Mouse (Mus musculus) cortical plate, adult 2 months (tissue): Measurements from ENCODE around the gene Epo. TPM values are rescaled to one million over a fixed set of nuclear protein-coding genes. Genes with fewer than 3 reads are reported as not detected.
A peak's percentile ranks its signal among the peaks of the same experiment; 100 is the strongest.

Experiments used
- H3K27ac ChIP-seq: fragments of 200-500 bp; 2 replicates; pipeline ENCODE4 v1.5.1; 2012; ENCODE audit warnings: low read length, control low read depth, inconsistent platforms; ENCODE audit not compliant: insufficient read depth
- H3K4me1 ChIP-seq: fragments of 200-500 bp; 2 replicates; pipeline ENCODE4 v1.6.1; 2011; ENCODE audit warnings: low read length; ENCODE audit not compliant: control insufficient read depth, insufficient read depth
- H3K4me3 ChIP-seq: fragments of 200-500 bp; 2 replicates; pipeline ENCODE4 v1.5.1; 2011; ENCODE audit warnings: mild to moderate bottlenecking, low read length, control low read depth; ENCODE audit not compliant: insufficient read depth
- CTCF ChIP-seq: fragments of 200-500 bp; IDR thresholded peaks from 2 replicates; pipeline ENCODE4 v1.5.1; 2011; ENCODE audit warnings: mild to moderate bottlenecking, control low read depth, low read length; ENCODE audit not compliant: insufficient read depth; ENCODE audit errors: extremely low read depth
- POLR2A ChIP-seq: fragments of 200-500 bp; IDR thresholded peaks from 2 replicates; pipeline ENCODE4 v1.6.1; 2011; ENCODE audit warnings: mild to moderate bottlenecking, low read length, control low read depth; ENCODE audit not compliant: insufficient read depth; ENCODE audit errors: extremely low read depth
- polyA plus RNA-seq: library from polyadenylated mRNA; depleted of rRNA; stranded (reverse); fragments of >200 nt; gene quantifications from 2 replicates; pipeline ENCODE4 v1.2.3, GENCODE M21; 2012

Gene Epo
- polyA plus RNA-seq, 1 experiment, result not detected

GRCm38 (mm10) chr5:137487616-137488015 is 45.4 kb downstream of the Epo start:
- H3K4me1 ChIP-seq, result 0 out of 2 replicates have a peak, but pooled peaks cover 1% of the 10 kb centered on the region
- H3K27ac ChIP-seq, result no peak overlapping the region
- TF ChIP-seq POLR2A (no peak), CTCF (no peak)
- H3K4me3 ChIP-seq, result no peak overlapping the region

DNA sequence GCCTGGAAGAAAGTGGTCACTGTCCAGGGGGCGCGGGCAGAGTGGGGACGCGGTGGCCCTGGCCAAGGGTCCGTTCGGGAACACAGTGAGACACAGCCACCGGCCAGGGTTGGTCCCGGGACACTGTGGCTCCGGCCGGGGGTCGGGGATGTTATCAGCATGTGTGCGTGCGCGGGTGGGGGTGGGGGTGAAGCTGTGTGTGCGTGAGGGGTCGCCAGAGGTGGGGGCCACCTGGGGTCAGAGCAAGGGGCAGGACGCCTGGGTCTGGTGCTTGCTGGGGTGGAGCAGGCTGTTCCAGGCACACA is 47.2 kb downstream of the Epo start:
- Histone ChIP-seq H3K4me3 (no peak overlapping the region), H3K27ac (no peak overlapping the region), H3K4me1 (no peaks in the 10 kb centered on the region)
- TF ChIP-seq CTCF, result no peak
- no peak for TF ChIP-seq POLR2A

GRCm38 (mm10) chr5:137485071-137485850 is 47.8 kb downstream of the Epo start:
- Histone ChIP-seq H3K4me3 (no peak overlapping the region), H3K4me1 (no peaks in the 10 kb centered on the region), H3K27ac (no peak overlapping the region)
- TF ChIP-seq POLR2A, result no peak
- TF ChIP-seq CTCF, result no peak

- Histone ChIP-seq H3K4me1 (no peaks in the 10 kb centered on the region), H3K27ac (no peak overlapping the region), H3K4me3 (no peak overlapping the region)
- TF ChIP-seq CTCF (no peak), POLR2A (no peak)
Observed at GRCm38 (mm10) chr5:137481897-137482296, 51.1 kb downstream of the Epo start.

DNA sequence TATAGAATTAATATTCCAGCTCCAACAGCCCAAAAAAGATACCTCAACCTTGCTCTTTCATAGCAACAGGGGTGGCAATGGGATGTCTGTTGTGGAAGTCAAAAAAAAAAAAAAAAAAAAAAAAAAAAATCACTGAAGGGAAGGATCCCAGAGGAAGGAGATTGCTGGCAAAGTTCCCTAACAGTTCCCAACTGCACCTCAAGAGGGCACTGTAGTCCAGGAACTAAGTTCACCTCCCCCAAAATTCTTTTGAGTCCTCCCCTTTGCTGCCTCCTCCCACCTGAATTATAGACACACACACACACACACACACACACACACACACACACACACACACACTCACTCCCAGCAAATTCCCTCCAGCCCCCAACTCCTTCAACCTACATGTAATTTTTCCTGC is 51.9 kb downstream of the Epo start:
- H3K4me3 ChIP-seq, result no peak overlapping the region
- H3K27ac ChIP-seq, result no peak overlapping the region
- TF ChIP-seq CTCF (peak; percentile 83), POLR2A (no peak)

DNA sequence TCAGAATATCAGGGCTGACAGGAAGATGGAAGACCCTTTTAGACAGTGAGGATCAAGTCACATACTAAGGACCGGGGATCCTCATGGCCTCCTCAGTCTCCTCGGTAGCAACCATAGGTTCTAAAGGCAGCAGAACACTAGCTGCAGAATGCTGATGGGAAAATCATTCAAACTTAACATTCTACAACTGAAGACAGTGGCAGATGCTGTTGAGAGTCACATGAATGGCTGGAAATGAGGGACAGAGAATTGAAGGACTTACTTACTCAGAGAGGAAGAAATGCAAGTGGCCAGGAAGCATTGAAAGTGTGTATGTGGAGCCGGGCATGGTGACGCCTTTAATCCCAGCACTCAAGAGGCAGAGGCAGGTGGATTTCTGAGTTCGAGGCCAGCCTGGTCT is 56.1 kb downstream of the Epo start, which contains the start of gene Zan:
Gene Zan (minus strand): TSS at position 101 of the 400 bp plus-strand sequence.
- Histone ChIP-seq H3K4me3 (no peak within 1 kb of the TSS), H3K27ac (no peak within 1 kb of the TSS)
- TF ChIP-seq POLR2A (no peak), CTCF (no peak)

More for the DNA sequence above, 51.9 kb downstream of the Epo start:
- H3K4me1 ChIP-seq, result no peaks in the 10 kb centered on the region

GRCm38 (mm10) chr5:137474351-137474750 is 58.7 kb downstream of the Epo start:
- Histone ChIP-seq H3K4me1 (no peaks in the 10 kb centered on the region), H3K27ac (no peak overlapping the region), H3K4me3 (no peak overlapping the region)
- TF ChIP-seq CTCF (no peak), POLR2A (no peak)

More for the DNA sequence above, 56.1 kb downstream of the Epo start, which contains the start of gene Zan:
- no peaks in the 10 kb centered on the region for H3K4me1 ChIP-seq

- Histone ChIP-seq H3K4me3 (no peak overlapping the region), H3K4me1 (no peaks in the 10 kb centered on the region), H3K27ac (no peak overlapping the region)
- no peak for TF ChIP-seq POLR2A
- TF ChIP-seq CTCF, result no peak
Observed at GRCm38 (mm10) chr5:137472252-137472904, 60.7 kb downstream of the Epo start.

DNA sequence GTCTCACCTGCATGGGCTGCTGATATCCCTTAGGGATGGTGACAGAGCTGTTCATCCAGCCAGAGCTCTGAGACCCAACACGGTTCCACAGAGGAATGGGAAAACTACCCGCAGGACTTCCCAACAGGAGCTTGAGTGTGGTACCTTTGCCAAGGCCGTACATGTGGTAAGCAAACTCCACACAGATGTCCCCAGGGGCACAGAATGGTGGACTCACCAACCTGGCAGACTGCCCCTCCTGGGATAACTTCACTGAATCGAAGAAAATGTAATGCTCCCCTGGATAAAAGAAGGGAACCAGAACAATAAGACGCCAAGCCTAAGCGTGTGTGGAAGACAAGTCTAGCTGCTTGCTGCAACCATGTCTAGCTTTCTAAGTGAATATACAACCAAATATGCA is 66.1 kb downstream of the Epo start:
- TF ChIP-seq POLR2A (no peak), CTCF (no peak)
- H3K4me3 ChIP-seq, result no peak overlapping the region

GRCm38 (mm10) chr5:137465049-137465448 is 68.0 kb downstream of the Epo start:
- H3K4me1 ChIP-seq, result peaks cover 2% of the 10 kb centered on the region; the same call in 1 of the 2 replicates
- H3K4me3 ChIP-seq, result no peak overlapping the region
- TF ChIP-seq CTCF (peak; percentile 48), POLR2A (no peak)
- no peak overlapping the region for H3K27ac ChIP-seq

More for the DNA sequence above, 66.1 kb downstream of the Epo start:
- Histone ChIP-seq H3K27ac (no peak overlapping the region), H3K4me1 (peaks cover 2% of the 10 kb centered on the region; the same call in 1 of the 2 replicates)
